Mouse (Mus musculus): ENCODE results near the gene Kdm5a. TPM values are rescaled to one million over a fixed set of nuclear protein-coding genes. Genes with fewer than 3 reads are reported as not detected.
A peak's percentile ranks its signal among the peaks of the same experiment; 100 is the strongest.

The Kdm5a gene
- total RNA-seq, 2 experiments from 2014 or later, result 35.7 to 43.9 TPM

- intact Hi-C loops (cut with DNase I), result no loop called here
- DNase-seq (ENCODE audit: low spot score in 2 of 2), result no peak
Measured at GRCm38 (mm10) chr6:120403936-120404335, 40.0 kb downstream of the Kdm5a start.

- intact Hi-C loops (cut with DNase I), result no loop called here
- DNase-seq (ENCODE audit: low spot score in 2 of 2), result no peak
Measured at GRCm38 (mm10) chr6:120438161-120438560, 74.2 kb downstream of the Kdm5a start.

- no peak for DNase-seq (ENCODE audit: low spot score in 2 of 2)
- intact Hi-C loops (cut with DNase I), result loop anchor here (5.0 kb wide), 1 partner anchor 40 kb away; no protein-coding TSS in a partner anchor
Measured at GRCm38 (mm10) chr6:120442171-120442749, 78.3 kb downstream of the Kdm5a start.

GRCm38 (mm10) chr6:120443363-120444355 is 79.7 kb downstream of the Kdm5a start:
- no peak for DNase-seq (ENCODE audit: low spot score in 2 of 2)
- intact Hi-C loops (cut with DNase I), result loop anchor here (5.0 kb wide), 1 partner anchor 39 kb away; no protein-coding TSS in a partner anchor

DNA sequence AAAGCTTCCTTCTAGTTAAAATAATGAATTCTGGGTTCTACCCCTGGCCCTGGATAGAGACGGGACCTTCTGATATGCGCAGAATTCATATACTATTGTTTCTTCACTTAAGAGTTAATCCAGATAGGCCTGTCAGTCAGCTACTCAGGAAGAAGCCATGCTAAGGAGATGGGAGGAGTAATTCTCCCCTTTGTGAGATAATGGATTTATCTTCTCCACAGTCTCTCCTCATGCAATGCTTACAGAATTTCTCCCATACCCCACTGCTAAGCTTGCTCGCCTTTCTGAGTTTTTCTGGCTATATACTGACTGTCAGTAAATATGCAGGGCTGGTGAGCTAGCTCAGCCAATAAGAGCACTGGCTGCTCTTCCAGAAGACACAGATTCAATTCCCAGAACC is 86.3 kb downstream of the Kdm5a start:
- intact Hi-C loops (cut with DNase I), result no loop called here

DNA sequence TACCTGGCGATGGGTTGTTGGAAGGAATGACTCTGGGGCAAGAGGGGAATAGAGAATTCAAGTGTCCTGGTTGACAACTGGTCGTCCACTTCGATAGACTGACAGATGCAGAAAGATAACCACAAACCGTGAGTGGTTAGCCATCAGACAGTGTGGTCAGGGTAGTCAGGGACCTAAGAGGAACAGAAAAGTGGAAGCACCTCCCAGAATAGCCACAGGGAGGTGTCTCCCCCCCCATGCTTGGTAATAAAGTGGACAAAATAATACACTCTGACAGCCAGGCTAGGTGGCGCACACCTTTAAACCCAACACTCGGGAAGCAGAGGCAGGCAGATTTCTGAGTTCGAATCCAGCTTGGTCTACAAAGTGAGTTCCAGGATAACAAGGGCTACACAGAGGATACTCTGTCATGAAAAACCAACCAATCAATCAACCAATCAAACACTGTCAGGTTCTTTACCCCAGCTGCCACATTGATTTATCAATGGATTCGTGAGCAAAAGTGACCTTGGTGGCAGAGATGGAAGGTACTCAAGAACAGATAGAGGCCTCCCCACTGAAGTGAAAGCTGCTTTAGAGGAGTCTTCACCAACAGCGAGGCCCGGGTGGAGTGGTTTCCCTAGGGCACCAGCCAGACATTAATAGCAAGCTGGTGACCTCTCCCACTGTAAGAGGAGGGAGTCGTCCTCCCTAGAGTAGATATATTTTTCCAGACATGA is 88.6 kb downstream of the Kdm5a start:
- intact Hi-C loops (cut with DNase I), result no loop called here
- DNase-seq (ENCODE audit: low spot score in 2 of 2), result no peak

More for the DNA sequence above, 86.3 kb downstream of the Kdm5a start:
- no peak for DNase-seq (ENCODE audit: low spot score in 2 of 2)

- DNase-seq (ENCODE audit: low spot score in 2 of 2), result no peak
- intact Hi-C loops (cut with DNase I), result no loop called here
Measured at GRCm38 (mm10) chr6:120453103-120453445, 89.2 kb downstream of the Kdm5a start.

- DNase-seq (ENCODE audit: low spot score in 2 of 2), result no peak
- intact Hi-C loops (cut with DNase I), result no loop called here
Measured at GRCm38 (mm10) chr6:120453556-120453955, 89.6 kb downstream of the Kdm5a start.

GRCm38 (mm10) chr6:120454627-120455077 is 90.7 kb downstream of the Kdm5a start:
- intact Hi-C loops (cut with DNase I), result no loop called here
- no peak for DNase-seq (ENCODE audit: low spot score in 2 of 2)

GRCm38 (mm10) chr6:120457074-120457473 is 93.2 kb downstream of the Kdm5a start:
- DNase-seq (ENCODE audit: low spot score in 2 of 2), result no peak
- intact Hi-C loops (cut with DNase I), result no loop called here

- no peak for DNase-seq (ENCODE audit: low spot score in 2 of 2)
- intact Hi-C loops (cut with DNase I), result no loop called here
Measured at GRCm38 (mm10) chr6:120457751-120458150, 93.8 kb downstream of the Kdm5a start.

- no peak for DNase-seq (ENCODE audit: low spot score in 2 of 2)
- intact Hi-C loops (cut with DNase I), result no loop called here
Measured at GRCm38 (mm10) chr6:120461217-120461616, 97.3 kb downstream of the Kdm5a start.

GRCm38 (mm10) chr6:120462251-120462650 is 98.3 kb downstream of the Kdm5a start:
- no peak for DNase-seq (ENCODE audit: low spot score in 2 of 2)

GRCm38 (mm10) chr6:120463086-120463871 is 99.4 kb downstream of the Kdm5a start, which contains the start of gene Il17ra:
Gene Il17ra (plus strand): TSS chr6:120463247.
- intact Hi-C loops (cut with DNase I), result no loop called here
- DNase-seq (ENCODE audit: low spot score in 2 of 2), result peak; percentile 55 to 72

More at GRCm38 (mm10) chr6:120462251-120462650, 98.3 kb downstream of the Kdm5a start:
- intact Hi-C loops (cut with DNase I), result no loop called here

GRCm38 (mm10) chr6:120463884-120464283 is 100.0 kb downstream of the Kdm5a start:
- intact Hi-C loops (cut with DNase I), result no loop called here
- DNase-seq (ENCODE audit: low spot score in 2 of 2), result no peak

GRCm38 (mm10) chr6:120464406-120464939 is 100.5 kb downstream of the Kdm5a start:
- intact Hi-C loops (cut with DNase I), result no loop called here
- no peak for DNase-seq (ENCODE audit: low spot score in 2 of 2)

DNA sequence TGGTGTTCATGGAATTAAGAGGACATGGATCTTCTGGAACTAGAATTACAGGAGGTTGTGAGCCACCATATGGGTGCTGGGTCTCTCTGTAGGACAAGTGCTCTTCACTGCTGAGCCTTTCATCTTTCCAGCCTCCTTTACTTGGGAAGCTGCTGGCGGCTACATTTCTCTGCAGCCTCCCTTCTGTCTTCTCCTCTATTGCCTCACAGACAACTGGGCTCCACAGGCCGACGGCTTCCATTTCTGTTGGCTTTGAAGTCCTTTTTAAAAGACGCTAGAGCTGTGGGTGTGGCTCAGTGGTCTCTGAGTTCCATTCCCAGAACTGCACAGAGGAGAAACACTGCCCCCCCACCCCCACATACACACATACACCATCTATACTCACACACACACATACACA is 101.5 kb downstream of the Kdm5a start:
- no peak for DNase-seq (ENCODE audit: low spot score in 2 of 2)
- intact Hi-C loops (cut with DNase I), result no loop called here

GRCm38 (mm10) chr6:120466609-120467329 is 102.8 kb downstream of the Kdm5a start:
- intact Hi-C loops (cut with DNase I), result no loop called here
- no peak for DNase-seq (ENCODE audit: low spot score in 2 of 2)

All from left cerebral cortex, postnatal 36 days (tissue).